Mouse (Mus musculus): Measurements from ENCODE around the gene Itpr2. TPM values are rescaled to one million over a fixed set of nuclear protein-coding genes. Genes with fewer than 3 reads are reported as not detected.
A peak's percentile ranks its signal among the peaks of the same experiment; 100 is the strongest.

Itpr2 gene
- polyA plus RNA-seq, 1 experiment = 31.9 TPM

- 40% methylated on average over 7 of the region's 7 CpGs for WGBS
- H3K4me3 ChIP-seq (ENCODE audit: insufficient read depth, low read depth, low read length) = no peak overlapping the region
- no peaks in the 10 kb centered on the region for H3K27me3 ChIP-seq (replicated peaks; ENCODE audit: control insufficient read depth, insufficient read depth, low read length)
- no peak overlapping the region for H3K27ac ChIP-seq (ENCODE audit: insufficient read depth, low read depth, low read length)
- DNase-seq = peak; percentile 29
- H3K36me3 ChIP-seq (ENCODE audit: control insufficient read depth, insufficient read depth, low read length) = no peaks in the 10 kb centered on the region; the same call in 1 of the 2 replicates
- no peaks in the 10 kb centered on the region for H3K4me1 ChIP-seq (ENCODE audit: control insufficient read depth, insufficient read depth, low read length)
- no peak for TF ChIP-seq CTCF (conservative IDR thresholded peaks at IDR 0.05; ENCODE audit: insufficient read depth, insufficient read length, low read depth, low read length)
- TF ChIP-seq POLR2A (IDR thresholded peaks at IDR 0.05; ENCODE audit: low read depth, low read length) = no peak
Observed at GRCm38 (mm10) chr6:146322555-146322954, 179.5 kb downstream of the Itpr2 start.

DNA sequence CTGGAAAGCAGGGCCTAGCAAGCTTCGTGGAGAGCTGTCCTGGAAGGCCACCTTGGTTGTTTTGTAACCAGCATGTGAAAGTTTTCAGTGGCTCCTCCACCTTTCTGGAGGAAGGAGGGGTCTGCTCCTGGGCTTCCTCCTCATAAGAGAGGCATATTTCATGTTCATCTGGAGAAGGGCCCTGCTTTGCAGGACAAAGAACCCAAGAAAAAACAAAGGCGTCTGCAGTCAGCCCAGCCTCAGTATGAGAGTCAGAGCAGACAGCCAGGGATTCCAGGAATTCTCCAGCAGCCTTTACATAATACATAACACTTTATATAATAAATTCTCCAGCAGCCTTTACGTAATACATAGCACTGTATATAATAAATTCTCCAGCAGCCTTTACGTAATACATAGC, 180.1 kb downstream of the Itpr2 start:
- H3K27me3 ChIP-seq (replicated peaks; ENCODE audit: control insufficient read depth, insufficient read depth, low read length) = no peaks in the 10 kb centered on the region
- H3K36me3 ChIP-seq (ENCODE audit: control insufficient read depth, insufficient read depth, low read length) = no peaks in the 10 kb centered on the region; the same call in 1 of the 2 replicates
- peak; percentile 63 for DNase-seq
- no peak overlapping the region for H3K27ac ChIP-seq (ENCODE audit: insufficient read depth, low read depth, low read length)
- no peak for TF ChIP-seq CTCF (conservative IDR thresholded peaks at IDR 0.05; ENCODE audit: insufficient read depth, insufficient read length, low read depth, low read length)
- 61% methylated on average over 4 of the region's 4 CpGs for WGBS
- H3K4me1 ChIP-seq (ENCODE audit: control insufficient read depth, insufficient read depth, low read length) = no peaks in the 10 kb centered on the region
- H3K4me3 ChIP-seq (ENCODE audit: insufficient read depth, low read depth, low read length) = no peak overlapping the region

DNA sequence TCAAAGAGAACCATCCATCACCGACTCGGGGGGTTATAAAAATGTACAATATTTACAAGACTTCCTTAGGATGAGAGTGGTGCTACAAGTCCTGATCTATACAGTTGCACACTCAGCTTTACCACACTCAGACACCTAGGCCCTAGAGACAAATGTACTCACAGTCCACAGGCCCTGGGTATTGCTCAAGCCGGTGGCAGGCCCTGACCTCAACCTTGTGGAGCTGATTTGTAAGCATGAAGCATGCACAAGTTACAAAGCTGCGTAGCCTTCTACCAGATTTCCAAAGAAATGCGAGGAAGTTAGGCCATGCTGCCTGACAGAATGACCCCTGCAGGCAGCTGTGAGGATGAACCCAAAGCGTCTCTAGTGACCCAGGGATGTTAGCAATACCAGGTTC, 185.6 kb downstream of the Itpr2 start:
- DNase-seq = no peak
- TF ChIP-seq CTCF (conservative IDR thresholded peaks at IDR 0.05; ENCODE audit: insufficient read depth, insufficient read length, low read depth, low read length) = no peak
- no peak for TF ChIP-seq POLR2A (IDR thresholded peaks at IDR 0.05; ENCODE audit: low read depth, low read length)
- 83% methylated on average over 6 of the region's 6 CpGs for WGBS
- Histone ChIP-seq H3K36me3 (ENCODE audit: control insufficient read depth, insufficient read depth, low read length) (peaks cover 2% of the 10 kb centered on the region; the same call in 1 of the 2 replicates), H3K27ac (ENCODE audit: insufficient read depth, low read depth, low read length) (no peak overlapping the region), H3K4me1 (ENCODE audit: control insufficient read depth, insufficient read depth, low read length) (peaks cover 5% of the 10 kb centered on the region; the same call in 1 of the 2 replicates), H3K4me3 (ENCODE audit: insufficient read depth, low read depth, low read length) (no peak overlapping the region), H3K27me3 (replicated peaks; ENCODE audit: control insufficient read depth, insufficient read depth, low read length) (no peaks in the 10 kb centered on the region)

DNA sequence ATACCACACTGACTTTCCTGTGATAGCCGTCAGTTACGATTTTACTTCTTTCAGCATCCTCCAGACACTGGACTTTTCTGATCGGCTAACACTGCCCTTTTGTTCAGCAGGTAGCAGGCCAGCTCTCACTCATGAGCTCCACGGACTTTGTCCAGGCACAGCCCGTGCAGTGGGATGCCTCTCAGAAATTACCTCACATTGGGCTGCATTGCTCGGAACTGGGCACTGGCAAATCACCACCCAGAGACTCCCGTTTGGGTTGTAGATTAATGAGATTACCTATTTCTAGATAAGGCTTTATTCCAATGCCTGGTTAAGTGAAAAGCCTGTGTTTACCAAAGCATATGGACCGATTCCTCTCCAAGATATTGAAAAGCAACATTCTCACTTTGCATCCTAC, 186.9 kb downstream of the Itpr2 start:
- Histone ChIP-seq H3K4me3 (ENCODE audit: insufficient read depth, low read depth, low read length) (no peak overlapping the region), H3K36me3 (ENCODE audit: control insufficient read depth, insufficient read depth, low read length) (0 out of 2 replicates have a peak, but pooled peaks cover 2% of the 10 kb centered on the region), H3K27ac (ENCODE audit: insufficient read depth, low read depth, low read length) (0 out of 2 replicates have a peak overlapping the region, but pooled peaks have one; percentile 21), H3K27me3 (replicated peaks; ENCODE audit: control insufficient read depth, insufficient read depth, low read length) (no peaks in the 10 kb centered on the region), H3K4me1 (ENCODE audit: control insufficient read depth, insufficient read depth, low read length) (peaks cover 9% of the 10 kb centered on the region; the same call in 1 of the 2 replicates)
- DNase-seq = peak; percentile 94
- 68% methylated on average over 8 of the region's 8 CpGs for WGBS
- TF ChIP-seq CTCF (conservative IDR thresholded peaks at IDR 0.05; ENCODE audit: insufficient read depth, insufficient read length, low read depth, low read length) (no peak), POLR2A (IDR thresholded peaks at IDR 0.05; ENCODE audit: low read depth, low read length) (no peak)

GRCm38 (mm10) chr6:146314304-146314703, 187.7 kb downstream of the Itpr2 start:
- no peak for TF ChIP-seq POLR2A (IDR thresholded peaks at IDR 0.05; ENCODE audit: low read depth, low read length)
- no peak for TF ChIP-seq CTCF (conservative IDR thresholded peaks at IDR 0.05; ENCODE audit: insufficient read depth, insufficient read length, low read depth, low read length)
- WGBS = 82% methylated on average over 5 of the region's 5 CpGs
- Histone ChIP-seq H3K27me3 (replicated peaks; ENCODE audit: control insufficient read depth, insufficient read depth, low read length) (no peaks in the 10 kb centered on the region), H3K4me3 (ENCODE audit: insufficient read depth, low read depth, low read length) (no peak overlapping the region), H3K4me1 (ENCODE audit: control insufficient read depth, insufficient read depth, low read length) (peaks cover 10% of the 10 kb centered on the region; the same call in 1 of the 2 replicates), H3K27ac (ENCODE audit: insufficient read depth, low read depth, low read length) (no peak overlapping the region), H3K36me3 (ENCODE audit: control insufficient read depth, insufficient read depth, low read length) (0 out of 2 replicates have a peak, but pooled peaks cover 2% of the 10 kb centered on the region)
- no peak for DNase-seq

DNA sequence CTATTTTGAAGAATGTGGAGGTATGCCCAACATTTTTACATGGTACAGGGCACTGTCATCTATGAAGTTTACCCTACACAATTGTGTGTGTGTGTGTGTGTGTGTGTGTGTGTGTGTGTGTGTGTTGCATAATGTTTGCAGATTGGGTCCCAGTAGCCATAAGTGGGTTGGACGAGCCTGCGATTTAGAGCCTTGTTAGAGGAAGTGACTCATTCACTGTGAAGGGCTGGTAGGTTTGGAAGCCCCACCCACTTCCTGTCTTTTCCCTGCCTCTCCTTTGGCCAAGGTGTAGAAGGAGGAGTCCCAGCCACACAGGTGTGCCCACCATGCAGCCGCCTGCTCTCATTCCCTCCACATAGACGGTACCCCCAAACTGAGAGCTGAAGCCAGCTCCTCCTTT, 188.6 kb downstream of the Itpr2 start:
- Histone ChIP-seq H3K4me3 (ENCODE audit: insufficient read depth, low read depth, low read length) (no peak overlapping the region), H3K4me1 (ENCODE audit: control insufficient read depth, insufficient read depth, low read length) (peaks cover 10% of the 10 kb centered on the region; the same call in 1 of the 2 replicates), H3K27me3 (replicated peaks; ENCODE audit: control insufficient read depth, insufficient read depth, low read length) (no peaks in the 10 kb centered on the region), H3K27ac (ENCODE audit: insufficient read depth, low read depth, low read length) (no peak overlapping the region), H3K36me3 (ENCODE audit: control insufficient read depth, insufficient read depth, low read length) (0 out of 2 replicates have a peak, but pooled peaks cover 2% of the 10 kb centered on the region)
- WGBS = 82% methylated on average over 4 of the region's 4 CpGs
- no peak for DNase-seq
- TF ChIP-seq CTCF (conservative IDR thresholded peaks at IDR 0.05; ENCODE audit: insufficient read depth, insufficient read length, low read depth, low read length) = no peak
- TF ChIP-seq POLR2A (IDR thresholded peaks at IDR 0.05; ENCODE audit: low read depth, low read length) = no peak

GRCm38 (mm10) chr6:146310210-146310609, 191.8 kb downstream of the Itpr2 start:
- Histone ChIP-seq H3K27ac (ENCODE audit: insufficient read depth, low read depth, low read length) (no peak overlapping the region), H3K4me1 (ENCODE audit: control insufficient read depth, insufficient read depth, low read length) (peaks cover 5% of the 10 kb centered on the region; the same call in 1 of the 2 replicates), H3K36me3 (ENCODE audit: control insufficient read depth, insufficient read depth, low read length) (0 out of 2 replicates have a peak, but pooled peaks cover 2% of the 10 kb centered on the region), H3K27me3 (replicated peaks; ENCODE audit: control insufficient read depth, insufficient read depth, low read length) (no peaks in the 10 kb centered on the region), H3K4me3 (ENCODE audit: insufficient read depth, low read depth, low read length) (no peak overlapping the region)
- no peak for TF ChIP-seq CTCF (conservative IDR thresholded peaks at IDR 0.05; ENCODE audit: insufficient read depth, insufficient read length, low read depth, low read length)
- TF ChIP-seq POLR2A (IDR thresholded peaks at IDR 0.05; ENCODE audit: low read depth, low read length) = no peak
- WGBS = 47% methylated on average over 2 of the region's 2 CpGs
- DNase-seq = no peak

Data from kidney, adult 2 months (tissue).